Mouse (Mus musculus): Measurements from ENCODE around the gene Erich2. TPM values are rescaled to one million over a fixed set of nuclear protein-coding genes. Genes with fewer than 3 reads are reported as not detected.

Erich2 gene
- total and polyA plus RNA-seq, 3 experiments: not detected

- no peak overlapping the region for H3K27ac ChIP-seq (ENCODE audit: control insufficient read depth, low read depth, low read length)
- H3K4me3 ChIP-seq (ENCODE audit: control insufficient read depth in 1 of 2, insufficient read depth in 1 of 2, low read depth in 2 of 2, low read length in 2 of 2): no peak overlapping the region
- no peak for TF ChIP-seq NELFE (IDR thresholded peaks at IDR 0.05; ENCODE audit: low read depth, low read length)
- TF ChIP-seq TBP (IDR thresholded peaks at IDR 0.05; ENCODE audit: low read depth, low read length): no peak
- TF ChIP-seq CHD1 (IDR thresholded peaks at IDR 0.05; ENCODE audit: low read depth, low read length): no peak
- no peak for TF ChIP-seq ZMIZ1 (IDR thresholded peaks at IDR 0.05; ENCODE audit: low read depth, low read length)
- no peak for TF ChIP-seq E2F4 (IDR thresholded peaks at IDR 0.05; ENCODE audit: borderline replicate concordance, low read depth, low read length)
- no peak for TF ChIP-seq SIN3A (IDR thresholded peaks at IDR 0.05; ENCODE audit: low read length)
- no peak for TF ChIP-seq KAT2A (conservative IDR thresholded peaks at IDR 0.05; ENCODE audit: low read depth, low read length)
- no peak for TF ChIP-seq TAL1 (IDR thresholded peaks at IDR 0.05; ENCODE audit: low read length)
- TF ChIP-seq GATA1 (IDR thresholded peaks at IDR 0.05; ENCODE audit: low read depth, low read length): no peak
- TF ChIP-seq ZC3H11A (IDR thresholded peaks at IDR 0.05; ENCODE audit: low read depth, low read length): no peak
- no peak for TF ChIP-seq CTCF (IDR thresholded peaks at IDR 0.05 in 2 of 3, conservative IDR thresholded peaks at IDR 0.05 in 1 of 3; ENCODE audit: control insufficient read depth in 1 of 3, insufficient read depth in 1 of 3, low read depth in 2 of 3, low read length in 3 of 3, poor library complexity in 1 of 3, severe bottlenecking in 1 of 3)
- no peak for TF ChIP-seq EP300 (IDR thresholded peaks at IDR 0.05; ENCODE audit: low read depth in 1 of 2, low read length in 2 of 2)
- no peak for TF ChIP-seq JUND (IDR thresholded peaks at IDR 0.05; ENCODE audit: low read depth, low read length)
- no peak for TF ChIP-seq MXI1 (IDR thresholded peaks at IDR 0.05; ENCODE audit: low read depth, low read length)
- no peak for TF ChIP-seq POLR2A (IDR thresholded peaks at IDR 0.05; ENCODE audit: control insufficient read depth in 1 of 2, insufficient read depth in 1 of 2, low read depth in 1 of 2, low read length in 2 of 2, poor library complexity in 1 of 2)
- TF ChIP-seq MYC (IDR thresholded peaks at IDR 0.05; ENCODE audit: low read depth, low read length): no peak
- no peaks in the 10 kb centered on the region for H3K4me1 ChIP-seq (ENCODE audit: control insufficient read depth in 1 of 2, insufficient read depth in 2 of 2, low read length in 2 of 2)
- H3K27me3 ChIP-seq (ENCODE audit: control insufficient read depth in 1 of 2, insufficient read depth in 2 of 2, low read length in 2 of 2): no peaks in the 10 kb centered on the region
- no peak overlapping the region for H3K9ac ChIP-seq (ENCODE audit: control insufficient read depth, low read depth, low read length, poor library complexity, severe bottlenecking)
- no peaks in the 10 kb centered on the region for H3K9me3 ChIP-seq (replicated peaks; ENCODE audit: insufficient read depth, low read length)
- no peaks in the 10 kb centered on the region for H3K79me2 ChIP-seq (ENCODE audit: control insufficient read depth, insufficient read depth, low read length, poor library complexity)
- no peak for DNase-seq (ENCODE audit: low read depth, low spot score)
- H3K36me3 ChIP-seq (ENCODE audit: control insufficient read depth in 1 of 2, insufficient read depth in 2 of 2, low read length in 2 of 2): no peaks in the 10 kb centered on the region
These were observed 58.0 kb downstream of the Erich2 start for GRCm38 (mm10) chr2:70566603-70566981.

GRCm38 (mm10) chr2:70567071-70567681, 58.6 kb downstream of the Erich2 start:
- H3K9ac ChIP-seq (ENCODE audit: control insufficient read depth, low read depth, low read length, poor library complexity, severe bottlenecking): no peak overlapping the region
- no peak overlapping the region for H3K27ac ChIP-seq (ENCODE audit: control insufficient read depth, low read depth, low read length)
- H3K4me1 ChIP-seq (ENCODE audit: control insufficient read depth in 1 of 2, insufficient read depth in 2 of 2, low read length in 2 of 2): no peaks in the 10 kb centered on the region
- TF ChIP-seq POLR2A (IDR thresholded peaks at IDR 0.05; ENCODE audit: control insufficient read depth in 1 of 2, insufficient read depth in 1 of 2, low read depth in 1 of 2, low read length in 2 of 2, poor library complexity in 1 of 2) (no peak), SIN3A (IDR thresholded peaks at IDR 0.05; ENCODE audit: low read length) (no peak), NRF1 (IDR thresholded peaks at IDR 0.05; ENCODE audit: insufficient read depth, low read depth, low read length, poor library complexity, severe bottlenecking) (no peak), HCFC1 (IDR thresholded peaks at IDR 0.05; ENCODE audit: low read depth, low read length) (no peak), ZKSCAN1 (IDR thresholded peaks at IDR 0.05; ENCODE audit: low read depth, low read length) (no peak), RAD21 (IDR thresholded peaks at IDR 0.05; ENCODE audit: low read depth, low read length) (no peak), POLR2AphosphoS5 (IDR thresholded peaks at IDR 0.05; ENCODE audit: borderline replicate concordance, low read depth, low read length) (no peak), USF2 (IDR thresholded peaks at IDR 0.05; ENCODE audit: borderline replicate concordance in 1 of 2, insufficient read depth in 1 of 2, low read depth in 1 of 2, low read length in 2 of 2) (no peak), GATA1 (IDR thresholded peaks at IDR 0.05; ENCODE audit: low read depth, low read length) (no peak), JUND (IDR thresholded peaks at IDR 0.05; ENCODE audit: low read depth, low read length) (no peak), E2F4 (IDR thresholded peaks at IDR 0.05; ENCODE audit: borderline replicate concordance, low read depth, low read length) (no peak), MAFK (IDR thresholded peaks at IDR 0.05; ENCODE audit: borderline replicate concordance, low read depth, low read length) (no peak), MYC (IDR thresholded peaks at IDR 0.05; ENCODE audit: low read depth, low read length) (no peak), KAT2A (conservative IDR thresholded peaks at IDR 0.05; ENCODE audit: low read depth, low read length) (no peak)
- H3K36me3 ChIP-seq (ENCODE audit: control insufficient read depth in 1 of 2, insufficient read depth in 2 of 2, low read length in 2 of 2): no peaks in the 10 kb centered on the region
- H3K27me3 ChIP-seq (ENCODE audit: control insufficient read depth in 1 of 2, insufficient read depth in 2 of 2, low read length in 2 of 2): no peaks in the 10 kb centered on the region
- H3K9me3 ChIP-seq (replicated peaks; ENCODE audit: insufficient read depth, low read length): no peaks in the 10 kb centered on the region
- no peaks in the 10 kb centered on the region for H3K79me2 ChIP-seq (ENCODE audit: control insufficient read depth, insufficient read depth, low read length, poor library complexity)
- DNase-seq (ENCODE audit: low read depth, low spot score): no peak
- no peak overlapping the region for H3K4me3 ChIP-seq (ENCODE audit: control insufficient read depth in 1 of 2, insufficient read depth in 1 of 2, low read depth in 2 of 2, low read length in 2 of 2)
